Mouse (Mus musculus): Measurements from ENCODE around the gene Cap1.

GRCm38 (mm10) chr4:122851535-122851934 is 34.3 kb downstream of the Cap1 start:
- TF ChIP-seq TAL1 (IDR thresholded peaks at IDR 0.05; ENCODE audit: low read length) (no peak), GATA1 (IDR thresholded peaks at IDR 0.05; ENCODE audit: low read length) (no peak)
